ENCODE assay signal across 8 mouse cellular contexts in genomic region chr5:125488116-125488455, GRCm38 (mm10). TPM values are rescaled to one million over a fixed set of nuclear protein-coding genes. Genes with fewer than 3 reads are reported as not detected.
DNase-seq lines count a peak whose midpoint lies in the region; ATAC-seq and TF ChIP-seq lines count a peak whose summit lies in the region.
"Had no signal": no experiment of that assay in that cellular context is flagged by ENCODE, and none has a peak within 500 bp of the region (broad histone marks: within the 10 kb centered on the region; RNA-seq: fewer than 3 reads in every experiment).

No protein-coding gene starts in this region.

- TF ChIP-seq POLR2A in ES-Bruce4 (IDR thresholded peaks at IDR 0.05; ENCODE audit: insufficient read depth, low read length), result no peak

- H3K36me3 ChIP-seq in ES-Bruce4 (ENCODE audit: control insufficient read depth, insufficient read depth, low read length, poor library complexity, severe bottlenecking), result no peaks in the 10 kb centered on the region
- peaks cover 54% of the 10 kb centered on the region for H3K36me3 ChIP-seq in embryonic facial prominence, embryonic 14.5 days (ENCODE audit: control insufficient read depth, insufficient read depth, low read length)

- ATAC-seq in embryonic facial prominence, embryonic 14.5 days (ENCODE audit: low read depth), result peak; percentile 41; the same call in 1 of the 2 replicates
- peak; percentile 54; the same call in 1 of the 2 replicates for ATAC-seq in megakaryocyte-erythroid progenitor cell, adult 5-6 weeks (replicated peaks; ENCODE audit: low FRiP score, low TSS enrichment, poor library complexity, severe bottlenecking)

- no peaks in the 10 kb centered on the region for H3K9me3 ChIP-seq in ES-Bruce4 (replicated peaks; ENCODE audit: control insufficient read depth, insufficient read depth, low read length, poor library complexity, severe bottlenecking)
- no peaks in the 10 kb centered on the region for H3K9me3 ChIP-seq in embryonic facial prominence, embryonic 14.5 days (ENCODE audit: control insufficient read depth, low read length)

- TF ChIP-seq EP300 in ES-Bruce4 (IDR thresholded peaks at IDR 0.05; ENCODE audit: insufficient read depth, low read depth, low read length), result no peak

- H3K9ac ChIP-seq in ES-Bruce4 (ENCODE audit: low read depth, poor library complexity, severe bottlenecking), result no peak overlapping the region
- H3K9ac ChIP-seq in embryonic facial prominence, embryonic 14.5 days (ENCODE audit: low read depth, low read length), result no peak overlapping the region

- H3K27ac ChIP-seq in layer of hippocampus, adult 2 months, result peak overlapping the region; percentile 37; the same call in 1 of the 2 replicates
- H3K27ac ChIP-seq in ES-Bruce4 (ENCODE audit: insufficient read depth, low read length), result no peak overlapping the region
- H3K27ac ChIP-seq in embryonic facial prominence, embryonic 14.5 days (replicated peaks; ENCODE audit: low read depth, low read length), result no peak overlapping the region

- no peak overlapping the region for H3K4me2 ChIP-seq in embryonic facial prominence, embryonic 14.5 days (ENCODE audit: low read depth, low read length)

- no peaks in the 10 kb centered on the region for H3K4me1 ChIP-seq in ES-Bruce4 (ENCODE audit: control insufficient read depth, insufficient read depth, low read length)
- H3K4me1 ChIP-seq in embryonic facial prominence, embryonic 14.5 days (ENCODE audit: control insufficient read depth, insufficient read depth, low read length), result no peaks in the 10 kb centered on the region

- TF ChIP-seq CTCF in layer of hippocampus, adult 2 months (conservative IDR thresholded peaks at IDR 0.05), result peak; percentile 73
- peak; percentile 36 for TF ChIP-seq CTCF in ES-Bruce4 (IDR thresholded peaks at IDR 0.05; ENCODE audit: low read depth, low read length)

- DNase-seq in layer of hippocampus, adult 2 months (ENCODE audit: low spot score in 2 of 2), result no peak
- DNase-seq in layer of hippocampus, adult 9-10 months (ENCODE audit: low spot score), result no peak
- peak; percentile 60 for DNase-seq in embryonic facial prominence, embryonic 14.5 days (ENCODE audit: low spot score)
- no peak for DNase-seq in adrenal gland, adult 18-20 months (ENCODE audit: low spot score in 2 of 2)
- DNase-seq in c-Kit-positive CD71-positive TER-119-positive erythroid progenitor cells, embryonic 14.5 days (ENCODE audit: low spot score), result no peak
- DNase-seq: adrenal gland, postnatal 25 days had no signal

- H3K4me3 ChIP-seq in layer of hippocampus, adult 2 months, result no peak overlapping the region
- no peak overlapping the region for H3K4me3 ChIP-seq in ES-Bruce4 (ENCODE audit: low read depth, low read length)
- H3K4me3 ChIP-seq in embryonic facial prominence, embryonic 14.5 days (ENCODE audit: low read depth, low read length), result no peak overlapping the region

- 56% methylated on average over 4 of the region's 4 CpGs for WGBS in embryonic facial prominence, embryonic 14.5 days

- H3K27me3 ChIP-seq in ES-Bruce4 (ENCODE audit: control insufficient read depth, insufficient read depth, low read length, poor library complexity, severe bottlenecking), result no peaks in the 10 kb centered on the region
- no peaks in the 10 kb centered on the region for H3K27me3 ChIP-seq in embryonic facial prominence, embryonic 14.5 days (replicated peaks; ENCODE audit: control insufficient read depth, insufficient read depth, low read length)

RNA-seq across cellular contexts. Expression of gene Aacs, which starts 12.5 kb away (rescaled TPM):
- 10 to 100 TPM; 48.1 to 55.5 TPM for total RNA-seq in layer of hippocampus, adult 2 months (2021)
- polyA plus RNA-seq in ES-Bruce4 (2011; ENCODE audit: insufficient read depth, insufficient read length, low read depth, missing spikeins), result 23.2 and 26.3 TPM in 2 replicates
- polyA plus RNA-seq in embryonic facial prominence, embryonic 14.5 days (2014; fragmentation: Nextera tagmentation; extraction: Ambion mirVana), result 37.7 and 39.8 TPM in 2 replicates
- 8.4 and 8.7 TPM in 2 replicates for total RNA-seq in megakaryocyte-erythroid progenitor cell, adult 5-6 weeks (2014; fragmentation: Nextera tagmentation)
- total RNA-seq in megakaryocyte-erythroid progenitor cell, adult 5-6 weeks (2017), result 3.2 and 3.8 TPM in 2 replicates
- 100 to 1,000 TPM in 1 of 2 experiments, 10 to 100 TPM in 1; 90.2 to 165 TPM for total RNA-seq in adrenal gland, adult 18-20 months (2021)

RNA-seq across cellular contexts. Expression of gene Tmem132b, which starts 43.5 kb away (rescaled TPM):
- 100 to 1,000 TPM; 117 to 127 TPM for total RNA-seq in layer of hippocampus, adult 2 months (2021)
- polyA plus RNA-seq in ES-Bruce4 (2011; ENCODE audit: insufficient read depth, insufficient read length, low read depth, missing spikeins), result 0.15 and 0.20 TPM in 2 replicates
- polyA plus RNA-seq in embryonic facial prominence, embryonic 14.5 days (2014; fragmentation: Nextera tagmentation; extraction: Ambion mirVana), result 0.31 and 0.38 TPM in 2 replicates
- not detected in 2 replicates for total RNA-seq in megakaryocyte-erythroid progenitor cell, adult 5-6 weeks (2014; fragmentation: Nextera tagmentation)
- total RNA-seq in megakaryocyte-erythroid progenitor cell, adult 5-6 weeks (2017), result not detected in 2 replicates
- 1 to 10 TPM; 2.0 to 2.1 TPM for total RNA-seq in adrenal gland, adult 18-20 months (2021)

RNA-seq across cellular contexts. Expression of gene Bri3bp, which starts 46.7 kb away (rescaled TPM):
- 100 to 1,000 TPM in 1 of 2 experiments, 10 to 100 TPM in 1; 93.2 to 107 TPM for total RNA-seq in layer of hippocampus, adult 2 months (2021)
- polyA plus RNA-seq in ES-Bruce4 (2011; ENCODE audit: insufficient read depth, insufficient read length, low read depth, missing spikeins), result 43.8 and 45.8 TPM in 2 replicates
- polyA plus RNA-seq in embryonic facial prominence, embryonic 14.5 days (2014; fragmentation: Nextera tagmentation; extraction: Ambion mirVana), result 28.8 and 29.3 TPM in 2 replicates
- 37.4 and 77.0 TPM in 2 replicates for total RNA-seq in megakaryocyte-erythroid progenitor cell, adult 5-6 weeks (2014; fragmentation: Nextera tagmentation)
- 28.5 and 31.3 TPM in 2 replicates for total RNA-seq in megakaryocyte-erythroid progenitor cell, adult 5-6 weeks (2017)
- 10 to 100 TPM; 18.7 to 32.1 TPM for total RNA-seq in adrenal gland, adult 18-20 months (2021)

RNA-seq across cellular contexts. Expression of gene Dhx37, which starts 54.2 kb away (rescaled TPM):
- 10 to 100 TPM; 15.2 to 15.6 TPM for total RNA-seq in layer of hippocampus, adult 2 months (2021)
- polyA plus RNA-seq in ES-Bruce4 (2011; ENCODE audit: insufficient read depth, insufficient read length, low read depth, missing spikeins), result 35.2 and 42.3 TPM in 2 replicates
- polyA plus RNA-seq in embryonic facial prominence, embryonic 14.5 days (2014; fragmentation: Nextera tagmentation; extraction: Ambion mirVana), result 4.8 and 5.4 TPM in 2 replicates
- 21.2 and 34.5 TPM in 2 replicates for total RNA-seq in megakaryocyte-erythroid progenitor cell, adult 5-6 weeks (2014; fragmentation: Nextera tagmentation)
- 69.0 and 83.7 TPM in 2 replicates for total RNA-seq in megakaryocyte-erythroid progenitor cell, adult 5-6 weeks (2017)
- total RNA-seq in adrenal gland, adult 18-20 months (2021), result 10 to 100 TPM; 16.7 to 19.3 TPM

Comparison
In these comparisons a context has a peak if more than half of its experiments do, and no peak if none do; other contexts are left out.
1. RNA of gene Aacs, which starts 12.5 kb away (total RNA-seq): 90.2 to 165 TPM in adrenal gland, adult 18-20 months and 48.1 to 55.5 TPM in layer of hippocampus, adult 2 months; 3.2 to 8.7 TPM in megakaryocyte-erythroid progenitor cell, adult 5-6 weeks; every median in the first group is over 4 times any median in the second.
2. RNA of gene Tmem132b, which starts 43.5 kb away (total RNA-seq): 117 to 127 TPM in layer of hippocampus, adult 2 months; 2.0 to 2.1 TPM in adrenal gland, adult 18-20 months and not detected in megakaryocyte-erythroid progenitor cell, adult 5-6 weeks; every median in the first group is over 10 times any median in the second.